Mouse (Mus musculus): ENCODE measurements around the gene Pds5a. TPM values are rescaled to one million over a fixed set of nuclear protein-coding genes. Genes with fewer than 3 reads are reported as not detected.
"Not testable (repeated sequence)": the region's sequence is repeated elsewhere in the genome, so short reads cannot be mapped to it uniquely, and the experiment has no call there.

Pds5a gene
- polyA plus RNA-seq, 1 experiment from 2014 or later, result 19.8 TPM

GRCm38 (mm10) chr5:65699146-65699545, 1.1 kb upstream of the Pds5a start:
- no peak for TF ChIP-seq CTCF (IDR thresholded peaks at IDR 0.05)
- no peak for TF ChIP-seq EP300 (IDR thresholded peaks at IDR 0.05)
- H3K4me3 ChIP-seq (ENCODE audit: low read depth, low read length), result 0 out of 2 replicates have a peak overlapping the region, but pooled peaks have one; percentile 94

GRCm38 (mm10) chr5:65698759-65699136, 675 bp upstream of the Pds5a start:
- Histone ChIP-seq H3K4me2 (replicated peaks; ENCODE audit: low read depth, low read length) (peak overlapping the region; percentile 96), H3K27ac (ENCODE audit: low read length) (peak overlapping the region; percentile 97), H3K36me3 (ENCODE audit: insufficient read depth, low read length) (no peaks in the 10 kb centered on the region), H3K9me3 (ENCODE audit: low read length) (no peaks in the 10 kb centered on the region), H3K9ac (replicated peaks; ENCODE audit: low read depth) (peak overlapping the region; percentile 89), H3K27me3 (replicated peaks; ENCODE audit: insufficient read depth, low read length) (no peaks in the 10 kb centered on the region), H3K4me3 (ENCODE audit: low read depth, low read length) (peak overlapping the region; percentile 94), H3K4me1 (ENCODE audit: insufficient read depth, low read depth, low read length) (peaks cover 6% of the 10 kb centered on the region; the same call in 1 of the 2 replicates)
- DNase-seq (ENCODE audit: low spot score) (peak; percentile 51), ATAC-seq (no peak)
- WGBS, result 19% methylated on average over 6 of the region's 6 CpGs
- TF ChIP-seq EP300 (IDR thresholded peaks at IDR 0.05), result 0 out of 2 replicates have a peak, but pooled peaks have one; percentile 12
- no peak for TF ChIP-seq CTCF (IDR thresholded peaks at IDR 0.05)

More at GRCm38 (mm10) chr5:65699146-65699545, 1.1 kb upstream of the Pds5a start:
- H3K4me2 ChIP-seq (replicated peaks; ENCODE audit: low read depth, low read length), result peak overlapping the region; percentile 96
- H3K4me1 ChIP-seq (ENCODE audit: insufficient read depth, low read depth, low read length), result peaks cover 6% of the 10 kb centered on the region; the same call in 1 of the 2 replicates
- H3K9me3 ChIP-seq (ENCODE audit: low read length), result no peaks in the 10 kb centered on the region
- peak overlapping the region; percentile 97 for H3K27ac ChIP-seq (ENCODE audit: low read length)
- no peaks in the 10 kb centered on the region for H3K36me3 ChIP-seq (ENCODE audit: insufficient read depth, low read length)
- H3K27me3 ChIP-seq (replicated peaks; ENCODE audit: insufficient read depth, low read length), result no peaks in the 10 kb centered on the region
- 63% methylated on average over 10 of the region's 10 CpGs for WGBS
- no peak for ATAC-seq
- peak overlapping the region; percentile 89; the same call in 1 of the 2 replicates for H3K9ac ChIP-seq (replicated peaks; ENCODE audit: low read depth)
- DNase-seq (ENCODE audit: low spot score), result no peak

GRCm38 (mm10) chr5:65697486-65697835, 612 bp downstream of the Pds5a start:
- DNase-seq (ENCODE audit: low spot score) (no peak), ATAC-seq (peak; percentile 43)
- under 1% methylated on average over 43 of the region's 49 CpGs for WGBS
- Histone ChIP-seq H3K4me1 (ENCODE audit: insufficient read depth, low read depth, low read length) (peaks cover 6% of the 10 kb centered on the region; the same call in 1 of the 2 replicates), H3K9ac (replicated peaks; ENCODE audit: low read depth) (peak overlapping the region; percentile 89), H3K27ac (ENCODE audit: low read length) (peak overlapping the region; percentile 97), H3K4me2 (replicated peaks; ENCODE audit: low read depth, low read length) (peak overlapping the region; percentile 96), H3K4me3 (ENCODE audit: low read depth, low read length) (peak overlapping the region; percentile 94), H3K36me3 (ENCODE audit: insufficient read depth, low read length) (no peaks in the 10 kb centered on the region), H3K9me3 (ENCODE audit: low read length) (no peaks in the 10 kb centered on the region), H3K27me3 (replicated peaks; ENCODE audit: insufficient read depth, low read length) (no peaks in the 10 kb centered on the region)
- TF ChIP-seq CTCF (IDR thresholded peaks at IDR 0.05) (no peak), EP300 (IDR thresholded peaks at IDR 0.05) (no peak)

DNA sequence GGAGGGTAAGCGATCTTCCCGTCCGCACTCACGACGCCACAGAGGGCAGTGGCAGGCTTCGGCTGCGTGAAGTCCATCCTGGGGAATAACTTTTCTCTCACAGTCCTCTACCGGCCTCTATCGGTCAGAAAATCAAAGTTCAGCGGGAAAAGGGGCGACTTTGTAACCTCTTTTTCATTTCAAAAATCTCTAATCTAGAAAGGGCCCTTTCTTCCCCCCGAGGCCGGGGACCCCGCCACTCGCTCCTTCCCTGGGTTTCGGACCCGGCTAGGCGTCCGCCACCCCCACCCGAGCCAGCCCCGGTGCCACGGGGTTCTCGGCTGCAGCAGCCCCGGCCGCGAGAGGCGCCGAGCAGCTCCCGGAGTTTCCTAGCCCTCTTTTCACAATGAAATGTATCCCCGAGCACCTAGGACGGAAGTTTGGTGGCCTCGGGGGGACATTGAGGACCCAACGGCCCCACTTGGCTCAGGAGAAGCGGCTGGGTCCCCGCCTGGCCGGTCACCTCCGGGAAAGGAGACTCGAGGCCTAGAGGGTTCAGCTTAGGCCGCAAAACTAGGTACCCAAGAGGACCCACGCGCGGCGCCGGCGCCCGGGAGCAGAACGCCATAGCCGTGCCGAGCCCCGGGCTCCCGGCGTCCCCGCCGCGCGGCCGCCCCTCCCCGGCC, 1.1 kb downstream of the Pds5a start:
- H3K27ac ChIP-seq (ENCODE audit: low read length), result peak overlapping the region; percentile 97
- peak overlapping the region; percentile 94 for H3K4me3 ChIP-seq (ENCODE audit: low read depth, low read length)
- peak overlapping the region; percentile 89 for H3K9ac ChIP-seq (replicated peaks; ENCODE audit: low read depth)
- H3K27me3 ChIP-seq (replicated peaks; ENCODE audit: insufficient read depth, low read length), result no peaks in the 10 kb centered on the region
- peak; percentile 41 for ATAC-seq
- peak overlapping the region; percentile 96 for H3K4me2 ChIP-seq (replicated peaks; ENCODE audit: low read depth, low read length)
- peak; percentile 85 for TF ChIP-seq CTCF (IDR thresholded peaks at IDR 0.05)
- TF ChIP-seq EP300 (IDR thresholded peaks at IDR 0.05), result no peak
- no peaks in the 10 kb centered on the region for H3K36me3 ChIP-seq (ENCODE audit: insufficient read depth, low read length)
- H3K9me3 ChIP-seq (ENCODE audit: low read length), result no peaks in the 10 kb centered on the region
- H3K4me1 ChIP-seq (ENCODE audit: insufficient read depth, low read depth, low read length), result peaks cover 6% of the 10 kb centered on the region; the same call in 1 of the 2 replicates
- 2% methylated on average over 52 of the region's 58 CpGs for WGBS
- peak; percentile 93 for DNase-seq (ENCODE audit: low spot score)

DNA sequence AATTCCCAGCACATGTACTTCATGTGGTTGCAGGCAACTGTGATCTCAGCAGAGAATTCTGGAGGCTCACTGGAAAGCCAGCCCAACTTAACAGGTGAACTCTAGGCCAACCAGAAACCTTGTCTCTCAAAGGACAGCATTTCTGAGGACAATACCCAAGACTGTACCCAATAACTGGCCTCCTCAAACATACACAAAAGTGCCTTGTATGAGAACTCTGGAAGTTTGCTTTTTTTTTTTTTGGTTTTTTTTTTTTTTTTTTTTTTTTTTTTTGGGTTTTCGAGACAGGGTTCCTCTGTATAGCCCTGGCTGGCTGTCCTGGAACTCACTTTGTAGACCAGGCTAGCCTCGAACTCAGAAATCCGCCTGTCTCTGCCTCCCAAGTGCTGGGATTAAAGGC, 4.0 kb downstream of the Pds5a start:
- H3K9ac ChIP-seq (replicated peaks; ENCODE audit: low read depth); H3K9me3 ChIP-seq (ENCODE audit: low read length); H3K36me3 ChIP-seq (ENCODE audit: insufficient read depth, low read length); H3K4me3 ChIP-seq (ENCODE audit: low read depth, low read length); H3K4me2 ChIP-seq (replicated peaks; ENCODE audit: low read depth, low read length); H3K27me3 ChIP-seq (replicated peaks; ENCODE audit: insufficient read depth, low read length); H3K4me1 ChIP-seq (ENCODE audit: insufficient read depth, low read depth, low read length); DNase-seq (ENCODE audit: low spot score); ATAC-seq; H3K27ac ChIP-seq (ENCODE audit: low read length): not testable (repeated sequence)
- 95% methylated on average over 2 of the region's 3 CpGs for WGBS

GRCm38 (mm10) chr5:65693018-65693417, 5.1 kb downstream of the Pds5a start:
- peaks cover 6% of the 10 kb centered on the region; the same call in 1 of the 2 replicates for H3K4me1 ChIP-seq (ENCODE audit: insufficient read depth, low read depth, low read length)

More at GRCm38 (mm10) chr5:65693018-65693417, 5.1 kb downstream of the Pds5a start:
- H3K9ac ChIP-seq (replicated peaks; ENCODE audit: low read depth), result no peak overlapping the region
- ATAC-seq (no peak), DNase-seq (ENCODE audit: low spot score) (no peak)
- no peak overlapping the region for H3K4me2 ChIP-seq (replicated peaks; ENCODE audit: low read depth, low read length)
- H3K9me3 ChIP-seq (ENCODE audit: low read length), result no peaks in the 10 kb centered on the region
- no peaks in the 10 kb centered on the region for H3K36me3 ChIP-seq (ENCODE audit: insufficient read depth, low read length)
- H3K4me3 ChIP-seq (ENCODE audit: low read depth, low read length), result no peak overlapping the region
- H3K27me3 ChIP-seq (replicated peaks; ENCODE audit: insufficient read depth, low read length), result no peaks in the 10 kb centered on the region
- no peak overlapping the region for H3K27ac ChIP-seq (ENCODE audit: low read length)
- TF ChIP-seq EP300 (IDR thresholded peaks at IDR 0.05), result no peak

Data from lung, postnatal 0 days (tissue).